Mouse (Mus musculus): ENCODE measurements around the gene Srpr.

Srpr gene

DNA sequence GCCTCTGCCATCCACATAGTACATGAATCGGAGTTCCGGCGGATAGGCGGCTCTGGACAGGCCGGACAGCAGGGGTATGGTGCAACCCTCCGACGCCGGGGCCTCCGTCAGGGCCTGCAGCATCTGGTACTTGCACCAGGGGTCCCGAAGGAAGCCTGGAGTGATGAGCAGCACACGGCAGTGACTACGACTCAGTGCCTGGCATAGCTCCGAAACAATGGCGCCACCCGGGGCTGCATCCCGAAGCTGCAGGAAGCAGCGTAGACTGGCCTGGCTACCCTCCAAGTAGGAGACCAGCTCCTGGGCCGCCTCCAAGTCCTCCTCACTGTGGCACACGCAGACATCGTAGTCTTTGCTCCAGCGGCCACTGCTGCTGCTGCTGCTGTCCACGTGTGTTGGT is 11.3 kb upstream of the Srpr start:
- peak; percentile 34 for DNase-seq (ENCODE audit: low spot score)

- no peak for DNase-seq (ENCODE audit: low spot score)
These were observed 6.9 kb upstream of the Srpr start for GRCm38 (mm10) chr9:35192983-35193542.

DNA sequence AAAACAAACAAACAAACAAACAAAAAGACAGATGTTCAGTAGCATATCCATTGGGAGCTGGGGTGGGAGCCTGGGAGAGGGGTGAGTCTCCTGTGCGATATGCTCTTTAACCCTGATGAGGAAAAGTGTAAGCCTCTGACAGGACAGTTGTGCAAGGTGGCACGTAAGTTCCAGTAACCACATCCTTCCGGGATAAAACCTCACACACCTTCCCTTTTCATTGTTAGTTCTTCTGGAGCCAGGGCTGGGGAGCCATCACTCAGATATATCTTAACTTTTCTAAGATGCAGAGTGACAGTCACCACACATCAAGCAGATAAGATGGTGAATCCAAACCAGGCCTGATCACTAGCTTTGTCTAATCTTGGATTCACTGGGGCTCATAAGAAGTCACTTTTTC is 5.9 kb upstream of the Srpr start:
- DNase-seq (ENCODE audit: low spot score) = no peak

GRCm38 (mm10) chr9:35197625-35198024 is 2.4 kb upstream of the Srpr start:
- no peak for DNase-seq (ENCODE audit: low spot score)

- DNase-seq (ENCODE audit: low spot score) = no peak
These were observed 1.6 kb upstream of the Srpr start for GRCm38 (mm10) chr9:35198351-35198750.

GRCm38 (mm10) chr9:35198945-35199771 is 817 bp upstream of the Srpr start:
- DNase-seq (ENCODE audit: low spot score) = no peak

GRCm38 (mm10) chr9:35200529-35201060 is 620 bp downstream of the Srpr start:
- no peak for DNase-seq (ENCODE audit: low spot score)

DNA sequence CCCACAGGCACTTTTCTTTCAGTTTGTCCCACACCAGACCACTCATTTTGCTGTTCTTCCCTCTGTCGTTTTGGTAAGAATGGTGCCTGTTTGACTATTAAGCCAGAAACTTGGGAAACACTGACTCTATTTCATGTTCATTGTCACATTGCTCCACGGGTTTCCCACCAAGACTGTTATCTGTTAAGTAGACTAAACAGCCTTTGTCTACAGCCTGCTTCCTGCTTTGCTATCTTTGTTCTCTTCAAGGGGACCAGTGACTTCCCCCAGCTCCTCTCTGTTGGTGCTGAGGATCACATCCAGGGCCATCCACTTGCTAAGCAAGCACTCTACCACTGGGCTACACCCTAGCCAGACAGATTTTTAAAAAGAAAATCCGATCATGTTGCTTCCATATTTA is 3.6 kb downstream of the Srpr start:
- no peak for DNase-seq (ENCODE audit: low spot score)

GRCm38 (mm10) chr9:35204421-35204820 is 4.4 kb downstream of the Srpr start:
- DNase-seq (ENCODE audit: low spot score) = no peak

GRCm38 (mm10) chr9:35210542-35211474 is 10.8 kb downstream of the Srpr start, which contains the start of gene Foxred1:
TSS of gene Foxred1 (minus strand) at chr9:35211055.
- peak; percentile 98 for DNase-seq (ENCODE audit: low spot score)

GRCm38 (mm10) chr9:35211573-35212511 is 11.9 kb downstream of the Srpr start:
- no peak for DNase-seq (ENCODE audit: low spot score)

DNA sequence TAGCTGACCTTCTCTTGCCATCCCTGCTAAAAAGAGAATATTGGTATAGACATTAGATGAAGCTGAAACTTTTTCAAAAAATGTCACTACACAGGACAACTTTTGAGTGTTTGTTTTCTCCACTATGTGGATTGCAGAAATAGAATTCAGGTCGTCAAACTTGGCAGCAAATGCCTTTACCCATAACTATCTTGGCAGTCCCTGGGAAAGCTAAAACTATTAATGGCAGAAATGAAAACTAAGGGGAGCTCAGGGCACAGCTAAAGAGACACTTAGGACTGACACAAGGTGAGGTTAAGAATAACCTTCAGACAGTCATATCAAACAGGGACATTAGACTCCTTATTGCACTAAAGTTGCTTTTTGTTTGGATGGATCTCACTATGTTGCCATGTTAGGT is 18.0 kb downstream of the Srpr start:
- no peak for DNase-seq (ENCODE audit: low spot score)

DNA sequence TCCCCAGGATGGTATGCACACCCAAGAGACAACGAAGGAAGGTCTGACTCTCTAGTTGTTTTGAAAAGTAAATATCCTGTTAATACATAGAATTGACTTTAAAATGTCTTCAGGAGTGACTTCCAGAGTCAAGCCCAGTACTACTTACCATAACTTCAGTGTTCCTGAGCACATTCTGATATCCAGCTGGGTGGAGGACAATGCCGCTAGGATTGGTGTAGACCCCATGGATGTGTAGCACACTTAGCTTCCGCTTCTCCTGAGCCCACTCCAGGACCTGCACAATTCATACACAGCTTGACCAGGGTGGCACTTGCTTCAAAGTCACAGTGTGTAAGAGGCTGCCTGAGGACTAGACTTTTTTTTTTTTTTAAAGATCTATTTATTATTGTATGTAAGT is 23.5 kb downstream of the Srpr start:
- no peak for DNase-seq (ENCODE audit: low spot score)

DNA sequence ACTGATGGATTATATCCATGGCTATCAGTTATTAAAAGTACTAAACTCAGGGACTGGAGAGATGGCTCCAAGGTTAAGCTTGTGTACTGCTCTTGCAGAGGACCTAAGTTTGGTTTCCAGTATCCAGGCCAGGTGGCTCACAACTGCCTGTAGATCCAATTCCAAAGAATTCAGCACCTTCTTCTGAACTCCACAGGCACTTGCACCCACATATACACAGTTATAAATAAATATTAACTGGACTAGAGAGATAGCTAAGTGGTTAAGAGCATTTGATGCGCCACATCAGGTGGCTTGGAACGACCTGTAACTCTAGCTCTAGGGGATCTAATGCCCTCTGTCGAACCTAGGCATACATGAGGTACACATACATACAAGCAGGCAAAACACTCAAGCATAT is 28.7 kb downstream of the Srpr start:
- DNase-seq (ENCODE audit: low spot score) = no peak

DNA sequence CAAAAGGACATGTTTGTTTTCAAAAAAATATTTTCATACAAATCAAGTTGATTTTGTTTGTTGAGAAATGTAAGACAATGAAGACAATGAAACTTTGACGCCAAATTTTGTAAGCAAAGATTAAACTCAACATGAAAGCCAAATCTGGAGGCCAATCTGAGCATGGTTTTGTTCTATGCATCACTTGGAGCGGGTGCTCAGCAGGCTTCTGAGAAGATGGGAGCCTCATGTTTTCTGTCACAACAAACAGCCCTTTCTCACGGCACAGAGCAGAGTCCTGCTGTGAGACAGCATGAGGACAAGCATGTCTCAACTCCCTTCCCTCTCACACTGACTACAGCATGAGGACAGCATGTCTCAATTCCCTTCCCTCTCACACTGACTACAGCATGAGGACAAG is 36.0 kb downstream of the Srpr start:
- DNase-seq (ENCODE audit: low spot score) = no peak

GRCm38 (mm10) chr9:35238371-35238770 is 38.4 kb downstream of the Srpr start:
- no peak for DNase-seq (ENCODE audit: low spot score)

GRCm38 (mm10) chr9:35238915-35239571 is 39.1 kb downstream of the Srpr start:
- no peak for DNase-seq (ENCODE audit: low spot score)

DNA sequence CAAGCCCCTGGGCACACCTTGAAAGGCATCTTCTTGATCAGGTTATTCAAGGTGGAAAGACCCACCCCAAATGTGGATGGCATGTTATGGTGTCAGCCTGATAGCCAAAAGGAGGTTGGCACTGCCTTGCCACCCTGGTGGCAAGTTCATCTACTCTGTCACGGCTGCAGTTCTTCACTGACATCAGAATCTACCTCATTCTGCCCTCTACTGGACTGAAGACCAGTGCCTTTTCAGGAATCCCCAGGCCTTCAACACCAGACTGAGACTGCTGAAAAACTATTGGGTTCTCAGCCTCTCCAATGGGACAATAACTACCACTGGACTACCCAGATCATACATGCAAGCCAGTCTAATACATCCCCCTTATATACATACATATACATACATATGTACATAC is 39.8 kb downstream of the Srpr start:
- no peak for DNase-seq (ENCODE audit: low spot score)

GRCm38 (mm10) chr9:35247405-35247804 is 47.4 kb downstream of the Srpr start:
- no peak for DNase-seq (ENCODE audit: low spot score)

GRCm38 (mm10) chr9:35249476-35249875 is 49.5 kb downstream of the Srpr start:
- DNase-seq (ENCODE audit: low spot score) = no peak

- no peak for DNase-seq (ENCODE audit: low spot score)
These were observed 57.4 kb downstream of the Srpr start for GRCm38 (mm10) chr9:35257365-35257764.

All from ovary, postnatal 36 days (tissue).